Mouse (Mus musculus): ENCODE data around the gene Lce1a1.
"Not testable (repeated sequence)": the region's sequence is repeated elsewhere in the genome, so short reads cannot be mapped to it uniquely, and the experiment has no call there.

Gene Lce1a1

GRCm38 (mm10) chr3:92648207-92648606, at the start of gene Lce1a1:
Gene Lce1a1 (minus strand): TSS chr3:92648307.
- DNase-seq (ENCODE audit: low read depth) = no peak

GRCm38 (mm10) chr3:92694613-92695012, 46.5 kb upstream of the Lce1a1 start:
- no peak for DNase-seq (ENCODE audit: low read depth)

- no peak for DNase-seq (ENCODE audit: low read depth)
These were observed 43.6 kb upstream of the Lce1a1 start for GRCm38 (mm10) chr3:92691688-92692087.

GRCm38 (mm10) chr3:92689154-92689553, 41.0 kb upstream of the Lce1a1 start:
- not testable (repeated sequence) for DNase-seq (ENCODE audit: low read depth)

GRCm38 (mm10) chr3:92687110-92687509, 39.0 kb upstream of the Lce1a1 start, which contains the start of gene Lce1d:
Gene Lce1d (minus strand): TSS chr3:92687210.
- no peak for DNase-seq (ENCODE audit: low read depth)

- DNase-seq (ENCODE audit: low read depth) = no peak
These were observed 30.8 kb upstream of the Lce1a1 start, which contains the start of gene Lce1c for GRCm38 (mm10) chr3:92678947-92679346. Gene Lce1c (plus strand): TSS chr3:92679247.

GRCm38 (mm10) chr3:92670215-92670614, 22.1 kb upstream of the Lce1a1 start, which contains the start of gene Lce1a2:
Gene Lce1a2 (minus strand): TSS chr3:92670315.
- DNase-seq (ENCODE audit: low read depth) = no peak

GRCm38 (mm10) chr3:92656826-92657225, 8.7 kb upstream of the Lce1a1 start, which contains the start of gene Lce1b:
Gene Lce1b (minus strand): TSS chr3:92656926.
- no peak for DNase-seq (ENCODE audit: low read depth)

GRCm38 (mm10) chr3:92639854-92640253, 8.3 kb downstream of the Lce1a1 start:
- no peak for DNase-seq (ENCODE audit: low read depth)

DNA sequence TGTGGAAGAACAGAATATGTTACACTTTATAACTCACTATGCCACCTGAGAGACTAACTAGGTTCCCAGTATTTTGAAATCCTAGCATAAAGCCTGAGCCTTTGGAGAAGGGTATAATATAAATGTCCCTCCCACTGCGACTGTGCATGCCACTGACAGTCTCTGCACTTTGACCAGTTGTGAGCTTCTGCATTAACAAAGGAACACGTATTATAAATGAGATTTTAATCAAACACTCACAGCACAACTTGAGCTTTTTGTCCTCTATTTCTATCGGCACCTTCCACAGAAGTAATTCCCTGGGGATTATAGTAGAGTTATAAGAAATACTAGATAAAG, 9.5 kb downstream of the Lce1a1 start:
- no peak for DNase-seq (ENCODE audit: low read depth)

GRCm38 (mm10) chr3:92637745-92638652, 10.1 kb downstream of the Lce1a1 start:
- no peak for DNase-seq (ENCODE audit: low read depth)

GRCm38 (mm10) chr3:92621560-92621959, 26.5 kb downstream of the Lce1a1 start, which contains the start of gene Lce6a:
Gene Lce6a (minus strand): TSS chr3:92621660.
- no peak for DNase-seq (ENCODE audit: low read depth)

DNA sequence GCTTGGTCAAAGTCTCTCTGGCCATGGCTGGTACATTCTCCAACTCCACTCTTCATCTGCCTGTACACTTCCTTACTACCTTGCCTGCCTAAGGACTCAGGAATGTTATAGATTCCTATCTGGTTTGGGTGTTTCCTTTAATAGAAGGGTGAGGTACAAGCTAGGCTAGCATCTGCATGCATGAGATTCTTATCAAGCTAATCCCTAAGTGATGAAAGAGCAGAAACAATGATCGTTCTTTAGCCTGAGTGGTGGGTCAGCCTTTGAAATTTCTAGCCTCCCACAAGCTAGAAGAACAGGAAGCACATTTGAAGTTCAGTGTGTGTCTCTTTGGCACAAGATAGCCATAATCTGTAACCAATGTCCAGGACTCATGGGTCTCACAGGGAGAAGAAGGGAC, 38.3 kb downstream of the Lce1a1 start:
- DNase-seq (ENCODE audit: low read depth) = no peak

DNA sequence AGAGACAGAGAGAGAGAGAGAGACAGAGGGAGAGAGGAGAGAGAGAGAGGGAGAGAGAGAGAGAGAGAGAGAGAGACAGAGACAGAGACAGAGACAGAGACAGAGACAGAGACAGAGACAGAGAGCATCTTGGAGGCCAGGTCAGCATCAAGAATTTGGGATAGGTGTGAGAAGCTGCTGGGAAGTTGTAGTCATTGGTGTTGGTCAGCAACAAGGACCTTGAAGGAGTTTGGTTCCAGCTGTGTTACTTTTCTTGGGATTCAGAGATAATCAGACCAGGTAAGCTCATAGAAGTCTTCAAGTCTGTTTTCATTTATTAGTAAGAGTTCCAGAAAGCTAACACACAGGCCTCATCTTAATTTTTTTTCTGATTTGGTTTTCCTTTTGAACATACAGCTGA, 40.7 kb downstream of the Lce1a1 start, which contains the start of gene 2210017I01Rik:
Gene 2210017I01Rik (minus strand): TSS at position 101 of the 400 bp plus-strand sequence.
- no peak for DNase-seq (ENCODE audit: low read depth)

GRCm38 (mm10) chr3:92602169-92602568, 45.9 kb downstream of the Lce1a1 start:
- no peak for DNase-seq (ENCODE audit: low read depth)

- no peak for DNase-seq (ENCODE audit: low read depth)
These were observed 47.7 kb downstream of the Lce1a1 start for GRCm38 (mm10) chr3:92600456-92600855.

DNA sequence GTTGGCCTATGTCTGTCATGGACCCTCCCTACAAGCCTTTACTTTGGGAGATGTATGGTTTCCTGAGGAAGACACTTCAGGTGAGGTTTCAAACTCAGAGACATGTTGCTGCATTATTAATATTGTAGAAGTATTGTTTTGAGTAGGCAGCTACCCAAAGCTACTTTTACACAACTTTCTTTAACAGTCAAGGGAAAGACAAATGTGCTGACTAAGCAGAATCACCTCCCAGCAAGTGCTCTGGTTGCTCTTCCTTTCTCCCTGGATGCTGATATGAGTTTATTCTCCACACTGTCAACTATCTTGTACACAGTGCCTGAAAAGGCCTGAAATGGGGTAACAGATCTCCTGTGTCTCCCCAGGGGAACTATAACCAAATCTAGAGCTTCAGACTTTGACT, 48.1 kb downstream of the Lce1a1 start:
- DNase-seq (ENCODE audit: low read depth) = no peak

DNA sequence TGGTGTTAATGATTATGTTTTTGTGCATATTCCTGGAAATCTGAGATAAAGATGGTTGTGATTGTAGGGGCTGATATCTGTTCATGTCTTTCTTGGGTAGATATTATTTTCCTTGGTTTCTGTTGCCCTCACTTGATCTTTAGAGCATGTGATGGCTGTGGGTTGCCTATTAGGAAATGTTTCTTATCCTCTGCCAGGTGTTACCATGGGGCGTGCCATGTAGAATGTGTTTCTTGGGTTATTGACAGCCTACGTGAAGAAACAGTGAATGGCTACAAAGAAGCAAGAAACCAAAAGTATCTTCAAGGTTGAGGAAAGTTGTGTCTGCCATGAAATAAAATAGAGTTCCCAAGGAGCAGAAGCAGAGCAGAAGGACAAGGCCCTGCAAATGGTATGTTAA, 49.7 kb downstream of the Lce1a1 start:
- DNase-seq (ENCODE audit: low read depth) = no peak

All from fibroblast of lung, adult 2 months (primary cell).